Mouse (Mus musculus): ENCODE measurements around the gene Usp53. TPM values are rescaled to one million over a fixed set of nuclear protein-coding genes. Genes with fewer than 3 reads are reported as not detected.
A peak's percentile ranks its signal among the peaks of the same experiment; 100 is the strongest.

The Usp53 gene
- total RNA-seq (2021), result 23.5 and 26.6 TPM in 2 replicates
- long read RNA-seq, experiment 1, full-length matches to known transcripts, result 2 of 6 reads
- long read RNA-seq, experiment 1, partial matches to known transcripts, result 1 of 6 reads
- long read RNA-seq, experiment 1, other reads (novel, unspliced or antisense), result 3 of 6 reads
- long read RNA-seq, experiment 2, full-length matches to known transcripts, result 1 of 4 reads
- long read RNA-seq, experiment 2, partial matches to known transcripts, result 3 of 4 reads
- long read RNA-seq, experiment 2, other reads (novel, unspliced or antisense), result 0 of 4 reads

- DNase-seq, result peak; percentile 98
These were observed at the start of gene Usp53 for GRCm38 (mm10) chr3:122984249-122985182. TSS of gene Usp53 (minus strand) at chr3:122984510.

- no peak for DNase-seq
These were observed 49.5 kb upstream of the Usp53 start for GRCm38 (mm10) chr3:123033804-123034203.

GRCm38 (mm10) chr3:123025634-123026033 is 41.3 kb upstream of the Usp53 start:
- DNase-seq, result no peak

- no peak for DNase-seq
These were observed 40.4 kb upstream of the Usp53 start for GRCm38 (mm10) chr3:123024496-123025234.

GRCm38 (mm10) chr3:123018792-123019191 is 34.5 kb upstream of the Usp53 start:
- no peak for DNase-seq

GRCm38 (mm10) chr3:123013476-123013875 is 29.2 kb upstream of the Usp53 start:
- DNase-seq, result no peak

- no peak for DNase-seq
These were observed 25.1 kb upstream of the Usp53 start for GRCm38 (mm10) chr3:123009417-123009816.

GRCm38 (mm10) chr3:123007386-123007785 is 23.1 kb upstream of the Usp53 start:
- no peak for DNase-seq

- DNase-seq, result no peak
These were observed 16.7 kb upstream of the Usp53 start for GRCm38 (mm10) chr3:123001053-123001452.

GRCm38 (mm10) chr3:122998511-122998910 is 14.2 kb upstream of the Usp53 start:
- no peak for DNase-seq

- no peak for DNase-seq
These were observed 12.7 kb upstream of the Usp53 start for GRCm38 (mm10) chr3:122996968-122997367.

- DNase-seq, result no peak
These were observed 2.6 kb upstream of the Usp53 start for GRCm38 (mm10) chr3:122986906-122987305.

GRCm38 (mm10) chr3:122986386-122986785 is 2.1 kb upstream of the Usp53 start:
- peak; percentile 79 for DNase-seq

- no peak for DNase-seq
These were observed 1.1 kb upstream of the Usp53 start for GRCm38 (mm10) chr3:122985183-122985944.

GRCm38 (mm10) chr3:122983849-122984248 is 461 bp downstream of the Usp53 start:
- no peak for DNase-seq

GRCm38 (mm10) chr3:122975964-122976363 is 8.3 kb downstream of the Usp53 start:
- no peak for DNase-seq

GRCm38 (mm10) chr3:122975363-122975762 is 8.9 kb downstream of the Usp53 start:
- no peak for DNase-seq

- no peak for DNase-seq
These were observed 9.5 kb downstream of the Usp53 start for GRCm38 (mm10) chr3:122974833-122975232.

- DNase-seq, result no peak
These were observed 12.0 kb downstream of the Usp53 start for GRCm38 (mm10) chr3:122972126-122972822.

GRCm38 (mm10) chr3:122968391-122968790 is 15.9 kb downstream of the Usp53 start:
- DNase-seq, result no peak

- DNase-seq, result no peak
These were observed 20.0 kb downstream of the Usp53 start for GRCm38 (mm10) chr3:122964301-122964700.

Measured in adrenal gland, postnatal 14 days (tissue).